Mouse (Mus musculus): Measurements from ENCODE around the gene 1700017D01Rik. TPM values are rescaled to one million over a fixed set of nuclear protein-coding genes. Genes with fewer than 3 reads are reported as not detected.
"Not testable (repeated sequence)": the region's sequence is repeated elsewhere in the genome, so short reads cannot be mapped to it uniquely, and the experiment has no call there.

1700017D01Rik gene
- polyA plus RNA-seq, 1 experiment: not detected

- TF ChIP-seq POLR2A (IDR thresholded peaks at IDR 0.05; ENCODE audit: low read depth, low read length) (no peak), CTCF (IDR thresholded peaks at IDR 0.05; ENCODE audit: extremely low read depth, insufficient read length, insufficient replicate concordance, low read depth, low read length) (no peak)
- no peaks in the 10 kb centered on the region for H3K36me3 ChIP-seq (ENCODE audit: control insufficient read depth, insufficient read depth, low read length)
- WGBS: 88% methylated on average over 2 of the region's 2 CpGs
- H3K27ac ChIP-seq (ENCODE audit: insufficient read depth, low read depth, low read length): no peak overlapping the region
- H3K4me3 ChIP-seq (ENCODE audit: low read depth, low read length): no peak overlapping the region
- no peaks in the 10 kb centered on the region; the same call in 1 of the 2 replicates for H3K27me3 ChIP-seq (ENCODE audit: control insufficient read depth, insufficient read depth, low read length)
- H3K4me1 ChIP-seq (ENCODE audit: control insufficient read depth, insufficient read depth, insufficient read length, low read length): no peaks in the 10 kb centered on the region
Measured at GRCm38 (mm10) chr19:11119338-11119737, 11.3 kb downstream of the 1700017D01Rik start.

GRCm38 (mm10) chr19:11107746-11108145 lies 22.9 kb downstream of the 1700017D01Rik start:
- 10% methylated on average over 3 of the region's 3 CpGs for WGBS
- Histone ChIP-seq H3K27me3 (ENCODE audit: control insufficient read depth, insufficient read depth, low read length) (no peaks in the 10 kb centered on the region), H3K36me3 (ENCODE audit: control insufficient read depth, insufficient read depth, low read length) (no peaks in the 10 kb centered on the region), H3K4me1 (ENCODE audit: control insufficient read depth, insufficient read depth, insufficient read length, low read length) (peaks cover 6% of the 10 kb centered on the region), H3K27ac (ENCODE audit: insufficient read depth, low read depth, low read length) (no peak overlapping the region; the same call in 1 of the 2 replicates), H3K4me3 (ENCODE audit: low read depth, low read length) (no peak overlapping the region)
- TF ChIP-seq POLR2A (IDR thresholded peaks at IDR 0.05; ENCODE audit: low read depth, low read length) (no peak), CTCF (IDR thresholded peaks at IDR 0.05; ENCODE audit: extremely low read depth, insufficient read length, insufficient replicate concordance, low read depth, low read length) (no peak)

GRCm38 (mm10) chr19:11101880-11102279 lies 28.8 kb downstream of the 1700017D01Rik start:
- TF ChIP-seq POLR2A (IDR thresholded peaks at IDR 0.05; ENCODE audit: low read depth, low read length): no peak
- no peak for TF ChIP-seq CTCF (IDR thresholded peaks at IDR 0.05; ENCODE audit: extremely low read depth, insufficient read length, insufficient replicate concordance, low read depth, low read length)
- H3K4me1 ChIP-seq (ENCODE audit: control insufficient read depth, insufficient read depth, insufficient read length, low read length): peaks cover 4% of the 10 kb centered on the region; the same call in 1 of the 2 replicates
- H3K36me3 ChIP-seq (ENCODE audit: control insufficient read depth, insufficient read depth, low read length): no peaks in the 10 kb centered on the region
- no peak overlapping the region for H3K4me3 ChIP-seq (ENCODE audit: low read depth, low read length)
- WGBS: 85% methylated on average over 1 of the region's 1 CpGs
- no peak overlapping the region for H3K27ac ChIP-seq (ENCODE audit: insufficient read depth, low read depth, low read length)
- no peaks in the 10 kb centered on the region for H3K27me3 ChIP-seq (ENCODE audit: control insufficient read depth, insufficient read depth, low read length)

- Histone ChIP-seq H3K36me3 (ENCODE audit: control insufficient read depth, insufficient read depth, low read length) (no peaks in the 10 kb centered on the region), H3K4me3 (ENCODE audit: low read depth, low read length) (no peak overlapping the region), H3K4me1 (ENCODE audit: control insufficient read depth, insufficient read depth, insufficient read length, low read length) (peaks cover 4% of the 10 kb centered on the region; the same call in 1 of the 2 replicates), H3K27me3 (ENCODE audit: control insufficient read depth, insufficient read depth, low read length) (no peaks in the 10 kb centered on the region), H3K27ac (ENCODE audit: insufficient read depth, low read depth, low read length) (no peak overlapping the region)
- TF ChIP-seq CTCF (IDR thresholded peaks at IDR 0.05; ENCODE audit: extremely low read depth, insufficient read length, insufficient replicate concordance, low read depth, low read length): no peak
- no peak for TF ChIP-seq POLR2A (IDR thresholded peaks at IDR 0.05; ENCODE audit: low read depth, low read length)
- WGBS: 79% methylated on average over 3 of the region's 3 CpGs
Measured at GRCm38 (mm10) chr19:11098401-11098800, 32.3 kb downstream of the 1700017D01Rik start.

- under 1% methylated on average over 50 of the region's 50 CpGs for WGBS
- H3K4me3 ChIP-seq (ENCODE audit: low read depth, low read length): peak overlapping the region; percentile 58
- not testable (repeated sequence) for H3K36me3 ChIP-seq (ENCODE audit: control insufficient read depth, insufficient read depth, low read length); H3K27ac ChIP-seq (ENCODE audit: insufficient read depth, low read depth, low read length); H3K4me1 ChIP-seq (ENCODE audit: control insufficient read depth, insufficient read depth, insufficient read length, low read length); H3K27me3 ChIP-seq (ENCODE audit: control insufficient read depth, insufficient read depth, low read length)
Measured at GRCm38 (mm10) chr19:11092131-11092530, 38.5 kb downstream of the 1700017D01Rik start.

- TF ChIP-seq POLR2A (IDR thresholded peaks at IDR 0.05; ENCODE audit: low read depth, low read length) (peak; percentile 41; the same call in 1 of the 2 replicates), CTCF (IDR thresholded peaks at IDR 0.05; ENCODE audit: extremely low read depth, insufficient read length, insufficient replicate concordance, low read depth, low read length) (no peak)
- Histone ChIP-seq H3K27me3 (ENCODE audit: control insufficient read depth, insufficient read depth, low read length) (no peaks in the 10 kb centered on the region), H3K4me3 (ENCODE audit: low read depth, low read length) (peak within 1 kb of the TSS; percentile 23; the same call in 1 of the 2 replicates), H3K36me3 (ENCODE audit: control insufficient read depth, insufficient read depth, low read length) (peaks cover 20% of the 10 kb centered on the region), H3K27ac (ENCODE audit: insufficient read depth, low read depth, low read length) (peak within 1 kb of the TSS; percentile 88), H3K4me1 (ENCODE audit: control insufficient read depth, insufficient read depth, insufficient read length, low read length) (peaks cover 9% of the 10 kb centered on the region)
- 24% methylated on average over 4 of the region's 4 CpGs for WGBS
Measured at GRCm38 (mm10) chr19:11080934-11081333, 49.7 kb downstream of the 1700017D01Rik start, which contains the start of gene Ms4a8a. Gene Ms4a8a (minus strand): TSS chr19:11081102.

GRCm38 (mm10) chr19:11070364-11070763 lies 60.3 kb downstream of the 1700017D01Rik start:
- Histone ChIP-seq H3K36me3 (ENCODE audit: control insufficient read depth, insufficient read depth, low read length) (peaks cover 51% of the 10 kb centered on the region), H3K4me3 (ENCODE audit: low read depth, low read length) (no peak overlapping the region), H3K4me1 (ENCODE audit: control insufficient read depth, insufficient read depth, insufficient read length, low read length) (peaks cover 17% of the 10 kb centered on the region; the same call in 1 of the 2 replicates), H3K27ac (ENCODE audit: insufficient read depth, low read depth, low read length) (peak overlapping the region; percentile 89), H3K27me3 (ENCODE audit: control insufficient read depth, insufficient read depth, low read length) (no peaks in the 10 kb centered on the region)
- TF ChIP-seq CTCF (IDR thresholded peaks at IDR 0.05; ENCODE audit: extremely low read depth, insufficient read length, insufficient replicate concordance, low read depth, low read length) (no peak), POLR2A (IDR thresholded peaks at IDR 0.05; ENCODE audit: low read depth, low read length) (no peak)
- 31% methylated on average over 3 of the region's 3 CpGs for WGBS

Measured in small intestine, adult 2 months (tissue).